Mouse (Mus musculus) midbrain, postnatal 0 days (tissue): Measurements from ENCODE around the gene Kcnj12. TPM values are rescaled to one million over a fixed set of nuclear protein-coding genes. Genes with fewer than 3 reads are reported as not detected.
A peak's percentile ranks its signal among the peaks of the same experiment; 100 is the strongest.

Experiments used
- ATAC-seq: fragments of 200-750 bp; cut with Nextera tagmentation; 2 replicates; pipeline ENCODE4 v1.8.0; 2017; ENCODE audit warnings: moderate number of reproducible peaks, mild to moderate bottlenecking, moderate TSS enrichment, moderate library complexity; ENCODE audit not compliant: low FRiP score
- DNase-seq: peaks from one replicate; pipeline ENCODE4 v3.0.0-alpha.2; 2015; ENCODE audit warnings: low spot score
- H3K27ac ChIP-seq: fragments of 300-500 bp; sonication (generic); 2 replicates; pipeline ENCODE4 v1.5.1; 2014; ENCODE audit warnings: low read depth, mild to moderate bottlenecking, low read length, mixed read lengths
- H3K27me3 ChIP-seq: fragments of 300-500 bp; sonication (generic); 2 replicates; pipeline ENCODE4 v1.6.1; 2014; ENCODE audit warnings: low read length, control low read depth, mixed read lengths; ENCODE audit not compliant: insufficient read depth
- H3K36me3 ChIP-seq: fragments of 300-500 bp; sonication (generic); 2 replicates; pipeline ENCODE4 v1.6.1; 2014; ENCODE audit warnings: low read length, control low read depth, mixed read lengths; ENCODE audit not compliant: insufficient read depth
- H3K4me1 ChIP-seq: fragments of 300-500 bp; sonication (generic); 2 replicates; pipeline ENCODE4 v1.6.1; 2014; ENCODE audit warnings: mild to moderate bottlenecking, control low read depth, antibody characterized with exemption, low read length, mixed read lengths; ENCODE audit not compliant: insufficient read depth
- H3K4me2 ChIP-seq: fragments of 300-500 bp; sonication (generic); 2 replicates; pipeline ENCODE4 v1.6.1; 2014; ENCODE audit warnings: low read depth, mild to moderate bottlenecking, low read length, mixed read lengths; ENCODE audit not compliant: poor library complexity, severe bottlenecking
- H3K4me3 ChIP-seq: fragments of 300-500 bp; sonication (generic); 2 replicates; pipeline ENCODE4 v1.5.1; 2014; ENCODE audit warnings: low read depth, mild to moderate bottlenecking, low read length, moderate library complexity
- H3K9ac ChIP-seq: fragments of 300-500 bp; sonication (generic); replicated peaks from 2 replicates; pipeline ENCODE4 v1.6.1; 2014; ENCODE audit warnings: mild to moderate bottlenecking, low read length, moderate library complexity, mixed read lengths; ENCODE audit not compliant: poor library complexity, severe bottlenecking
- H3K9me3 ChIP-seq: fragments of 300-500 bp; sonication (generic); 2 replicates; pipeline ENCODE4 v1.6.1; 2016; ENCODE audit warnings: low read length, control low read depth
- CTCF ChIP-seq: IDR thresholded peaks from 2 replicates; pipeline ENCODE4 v1.5.1; 2016; ENCODE audit warnings: antibody characterized with exemption, mild to moderate bottlenecking
- WGBS: fragments of 180-500 bp; shearing (Covaris S2); extraction: QIAGEN DNeasy Blood & Tissue Kit; methylation state at CpG from one replicate; pipeline ENCODE4 v1.1.7; 2014; 5-methylcytosine and 5-hydroxymethylcytosine counted together
- polyA plus RNA-seq: library from polyadenylated mRNA; unstranded; fragments of >200 nt; fragmentation: Nextera tagmentation; extraction: Ambion mirVana; gene quantifications from 2 replicates; pipeline ENCODE4 v1.2.1, GENCODE M21; 2015
- total RNA-seq: library from RNA; depleted of rRNA; stranded (reverse); fragments of >200 nt; gene quantifications from 2 replicates; pipeline ENCODE4 v1.2.3, GENCODE M21; 2014

The Kcnj12 gene
- total and polyA plus RNA-seq, 2 experiments from 2014 or later = 3.1 to 23.6 TPM

DNA sequence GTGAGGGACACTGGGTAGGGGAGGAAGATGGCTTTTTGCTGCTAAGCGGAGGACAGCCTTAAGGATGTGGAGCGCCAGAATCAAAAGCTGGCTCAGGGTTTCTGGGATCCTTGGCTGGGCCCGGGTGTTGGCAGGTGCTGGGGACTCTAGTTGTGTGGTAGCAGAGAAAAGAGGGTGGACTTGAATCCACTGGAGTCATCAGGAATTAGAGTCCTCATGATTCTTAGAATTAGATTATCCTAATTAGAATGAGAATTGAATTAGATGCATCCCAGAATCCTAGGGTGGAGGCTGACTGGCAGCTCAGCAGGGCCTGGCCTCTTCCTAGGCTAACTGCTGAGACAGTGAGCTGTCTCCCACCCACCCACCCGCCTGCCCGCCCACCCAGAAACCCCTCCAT is 17.6 kb upstream of the Kcnj12 start:
- Histone ChIP-seq H3K4me3 (no peak overlapping the region), H3K9ac (no peak overlapping the region), H3K36me3 (no peaks in the 10 kb centered on the region), H3K4me2 (no peak overlapping the region), H3K9me3 (no peaks in the 10 kb centered on the region), H3K27ac (no peak overlapping the region), H3K4me1 (no peaks in the 10 kb centered on the region), H3K27me3 (no peaks in the 10 kb centered on the region)
- ATAC-seq = no peak
- whole genome bisulfite sequencing = 48% methylated on average over 5 of the region's 5 CpGs
- no peak for TF ChIP-seq CTCF
- no peak for DNase-seq

GRCm38 (mm10) chr11:61005345-61005744 is 17.0 kb upstream of the Kcnj12 start:
- Histone ChIP-seq H3K27me3 (no peaks in the 10 kb centered on the region), H3K36me3 (no peaks in the 10 kb centered on the region), H3K9me3 (no peaks in the 10 kb centered on the region), H3K4me1 (no peaks in the 10 kb centered on the region), H3K4me3 (no peak overlapping the region), H3K4me2 (no peak overlapping the region), H3K27ac (no peak overlapping the region), H3K9ac (no peak overlapping the region)
- 56% methylated on average over 6 of the region's 6 CpGs for WGBS
- no peak for DNase-seq
- TF ChIP-seq CTCF = no peak
- no peak for ATAC-seq

DNA sequence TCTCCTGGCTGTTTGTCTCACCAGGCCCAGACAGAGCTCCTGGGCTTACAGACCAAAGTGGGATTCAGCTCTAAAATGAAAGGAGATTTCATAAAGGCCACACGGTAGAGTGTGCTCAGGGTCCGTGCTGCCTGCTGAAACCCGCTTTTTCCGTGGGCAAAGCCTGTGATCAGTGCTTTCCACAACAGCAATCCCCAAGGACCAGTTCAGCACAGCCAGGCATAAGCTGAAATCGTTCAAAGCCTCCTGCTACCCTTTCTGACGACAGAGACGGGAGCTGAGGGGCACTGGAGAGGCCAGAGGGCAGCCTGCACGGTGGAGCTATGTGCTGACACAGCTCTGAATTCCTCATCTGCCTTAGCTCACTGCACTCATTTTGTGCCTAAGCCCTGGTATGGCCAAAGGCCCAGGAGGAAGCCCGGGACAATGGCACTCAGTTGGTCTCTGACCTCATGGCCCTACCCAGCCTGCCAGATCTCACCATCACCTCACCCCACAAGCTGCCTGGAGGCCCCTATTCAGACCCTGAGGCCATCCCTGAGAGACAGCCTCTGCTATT is 10.5 kb upstream of the Kcnj12 start:
- DNase-seq (no peak), ATAC-seq (no peak)
- no peaks in the 10 kb centered on the region for H3K9me3 ChIP-seq
- H3K4me2 ChIP-seq = no peak overlapping the region
- H3K27me3 ChIP-seq = no peaks in the 10 kb centered on the region
- no peak for TF ChIP-seq CTCF
- H3K4me1 ChIP-seq = peaks cover 3% of the 10 kb centered on the region; the same call in 1 of the 2 replicates
- H3K9ac ChIP-seq = no peak overlapping the region
- WGBS = 21% methylated on average over 9 of the region's 9 CpGs
- H3K4me3 ChIP-seq = no peak overlapping the region
- no peaks in the 10 kb centered on the region for H3K36me3 ChIP-seq
- H3K27ac ChIP-seq = no peak overlapping the region

DNA sequence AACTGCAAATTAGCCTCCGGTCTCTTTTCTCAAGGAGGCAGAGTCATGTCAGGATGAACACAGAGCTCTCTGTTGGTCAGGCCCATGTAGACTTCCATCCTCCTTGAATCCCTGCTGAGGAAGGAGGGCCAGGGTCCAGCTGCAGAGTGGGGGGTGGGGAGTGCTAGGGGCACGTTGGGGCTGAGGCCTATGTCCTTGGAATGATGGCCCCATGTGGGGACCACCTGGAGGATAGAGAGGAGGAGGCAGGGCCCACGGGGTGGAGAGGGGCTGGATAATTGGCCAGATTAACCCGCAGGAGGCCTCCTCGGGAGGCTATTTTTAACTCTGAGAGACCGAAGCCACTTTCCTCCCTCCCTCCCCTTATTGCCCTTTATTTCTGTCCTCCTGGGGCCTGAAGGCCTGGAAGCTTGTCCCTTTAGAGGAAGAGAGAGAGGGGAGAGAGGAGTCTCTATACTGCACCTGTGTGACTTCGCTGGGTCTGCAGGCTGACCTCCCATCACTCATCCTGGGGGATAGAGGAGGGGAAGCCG is 5.4 kb upstream of the Kcnj12 start:
- WGBS = 17% methylated on average over 8 of the region's 8 CpGs
- H3K4me1 ChIP-seq = peaks cover 3% of the 10 kb centered on the region; the same call in 1 of the 2 replicates
- H3K4me3 ChIP-seq = no peak overlapping the region
- no peak overlapping the region for H3K27ac ChIP-seq
- no peak overlapping the region for H3K9ac ChIP-seq
- H3K4me2 ChIP-seq = no peak overlapping the region
- ATAC-seq (no peak), DNase-seq (no peak)
- no peak for TF ChIP-seq CTCF
- H3K9me3 ChIP-seq = no peaks in the 10 kb centered on the region
- H3K27me3 ChIP-seq = no peaks in the 10 kb centered on the region; the same call in 1 of the 2 replicates
- H3K36me3 ChIP-seq = no peaks in the 10 kb centered on the region

DNA sequence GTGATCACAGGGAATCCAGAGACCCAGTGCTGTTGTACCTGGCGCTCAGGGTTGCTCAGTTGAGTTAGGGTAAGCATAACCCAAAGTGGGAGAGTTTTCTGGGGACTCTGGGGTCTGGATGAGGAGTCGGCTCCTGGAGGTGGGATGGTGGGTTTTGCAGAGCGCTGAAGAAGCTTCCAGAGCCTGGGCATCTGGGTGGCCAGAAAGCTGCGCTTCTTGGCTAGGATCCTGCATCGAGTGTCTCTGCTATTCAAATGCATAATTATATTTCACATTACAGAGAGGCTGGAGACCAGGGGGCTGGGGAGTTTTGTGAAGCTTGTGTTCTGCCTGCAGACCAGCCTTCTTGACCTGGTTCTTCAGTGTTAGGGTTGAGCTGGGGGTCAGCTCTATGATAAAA is 1.2 kb upstream of the Kcnj12 start:
- Histone ChIP-seq H3K27me3 (peaks cover 18% of the 10 kb centered on the region), H3K4me1 (0 out of 2 replicates have a peak, but pooled peaks cover 3% of the 10 kb centered on the region), H3K27ac (0 out of 2 replicates have a peak overlapping the region, but pooled peaks have one; percentile 32), H3K4me3 (no peak overlapping the region), H3K36me3 (no peaks in the 10 kb centered on the region), H3K9me3 (no peaks in the 10 kb centered on the region), H3K4me2 (peak overlapping the region; percentile 65), H3K9ac (no peak overlapping the region)
- DNase-seq (no peak), ATAC-seq (no peak)
- 56% methylated on average over 5 of the region's 5 CpGs for WGBS
- no peak for TF ChIP-seq CTCF

DNA sequence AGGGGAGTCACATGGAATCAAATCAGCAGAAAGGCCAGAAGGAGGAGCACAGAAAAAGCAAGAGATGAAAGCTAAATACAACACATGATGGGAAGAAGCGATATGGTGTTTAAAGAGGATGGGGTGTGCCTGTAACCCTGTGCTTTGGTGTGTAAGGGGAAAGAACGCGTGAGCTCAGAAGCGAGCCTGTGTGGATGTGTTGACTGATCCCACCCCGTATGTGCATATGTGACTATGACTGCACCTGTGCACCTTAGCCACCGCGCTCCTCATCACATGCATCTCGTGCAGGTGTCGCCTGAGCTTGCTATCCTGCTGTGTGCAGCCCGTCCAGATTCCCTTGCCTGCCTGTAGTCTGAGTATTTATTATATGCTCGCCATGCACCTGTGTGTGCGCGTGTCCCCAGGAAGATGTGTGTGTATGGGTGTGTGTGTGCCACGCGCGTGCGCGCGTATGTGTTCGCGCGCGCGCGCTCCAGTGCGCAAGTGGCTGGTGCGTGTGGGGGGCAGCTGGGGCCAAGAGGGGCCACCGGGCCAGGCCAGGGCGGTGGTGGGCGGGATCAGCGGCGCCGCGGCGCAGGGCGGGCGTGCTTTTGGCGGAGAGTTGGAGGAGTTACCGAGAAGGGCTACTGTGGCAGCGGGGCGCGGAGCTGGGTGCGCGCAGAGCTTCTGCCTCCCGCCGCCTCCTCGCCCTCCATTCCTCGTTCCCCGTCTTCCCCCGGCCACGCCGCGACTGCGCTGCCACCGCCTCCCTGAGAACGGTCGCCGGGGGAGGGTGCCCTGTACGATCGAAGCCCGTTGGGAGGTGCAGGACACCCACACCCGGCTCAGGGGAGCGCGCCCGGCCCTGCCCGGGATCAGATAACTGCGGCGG is 451 bp upstream of the Kcnj12 start:
- H3K27me3 ChIP-seq = peaks cover 18% of the 10 kb centered on the region
- DNase-seq = peak; percentile 56
- under 1% methylated on average over 65 of the region's 68 CpGs for WGBS
- H3K4me3 ChIP-seq = peak overlapping the region; percentile 73
- 0 out of 2 replicates have a peak overlapping the region, but pooled peaks have one; percentile 32 for H3K27ac ChIP-seq
- H3K9me3 ChIP-seq = no peaks in the 10 kb centered on the region
- peak; percentile 62 for ATAC-seq
- H3K4me1 ChIP-seq = no peaks in the 10 kb centered on the region
- H3K4me2 ChIP-seq = peak overlapping the region; percentile 65
- peak overlapping the region; percentile 52 for H3K9ac ChIP-seq
- no peaks in the 10 kb centered on the region for H3K36me3 ChIP-seq
- no peak for TF ChIP-seq CTCF
